Mouse (Mus musculus) ES-Bruce4 (cell line): ENCODE measurements around the gene Clca4b. TPM values are rescaled to one million over a fixed set of nuclear protein-coding genes. Genes with fewer than 3 reads are reported as not detected.
"Not testable (repeated sequence)": the region's sequence is repeated elsewhere in the genome, so short reads cannot be mapped to it uniquely, and the experiment has no call there.

Experiments
- H3K27ac ChIP-seq: 2 replicates; pipeline ENCODE4 v1.5.1; 2012; ENCODE audit warnings: low read length, inconsistent platforms; ENCODE audit not compliant: insufficient read depth
- H3K27me3 ChIP-seq: 2 replicates; pipeline ENCODE4 v1.6.1; 2012; ENCODE audit warnings: mild to moderate bottlenecking, low read length, inconsistent platforms; ENCODE audit not compliant: control insufficient read depth, poor library complexity, insufficient read depth, severe bottlenecking
- H3K36me3 ChIP-seq: 2 replicates; pipeline ENCODE4 v1.6.1; 2012; ENCODE audit warnings: inconsistent platforms, mild to moderate bottlenecking, low read length, moderate library complexity; ENCODE audit not compliant: control insufficient read depth, poor library complexity, insufficient read depth, severe bottlenecking
- H3K4me1 ChIP-seq: one replicate; pipeline ENCODE4 v1.8.1; 2011; ENCODE audit warnings: low read length; ENCODE audit not compliant: control insufficient read depth, insufficient read depth
- H3K4me3 ChIP-seq: 2 replicates; pipeline ENCODE4 v1.5.1; 2011; ENCODE audit warnings: low read depth, mild to moderate bottlenecking, low read length
- H3K9ac ChIP-seq: 2 replicates; pipeline ENCODE4 v1.6.1; 2012; ENCODE audit warnings: low read depth, mild to moderate bottlenecking, inconsistent platforms; ENCODE audit not compliant: poor library complexity, severe bottlenecking
- H3K9me3 ChIP-seq: replicated peaks from 2 replicates; pipeline ENCODE4 v1.6.1; 2012; ENCODE audit warnings: mild to moderate bottlenecking, low read length, inconsistent platforms; ENCODE audit not compliant: control insufficient read depth, poor library complexity, insufficient read depth, severe bottlenecking
- CTCF ChIP-seq: IDR thresholded peaks from one replicate; pipeline ENCODE4 v1.8.1; 2011; ENCODE audit warnings: low read depth, low read length
- EP300 ChIP-seq: IDR thresholded peaks from 2 replicates; pipeline ENCODE4 v1.6.1; 2011; ENCODE audit warnings: low read depth, low read length; ENCODE audit not compliant: insufficient read depth
- POLR2A ChIP-seq: IDR thresholded peaks from one replicate; pipeline ENCODE4 v1.8.1; 2011; ENCODE audit warnings: low read length; ENCODE audit not compliant: insufficient read depth
- polyA plus RNA-seq: library from polyadenylated mRNA; stranded (reverse); fragments of >200 nt; gene quantifications from 2 replicates; pipeline ENCODE4 v1.2.4, GENCODE M21; 2011; ENCODE audit warnings: low read depth; ENCODE audit not compliant: missing spikeins, insufficient read depth, insufficient read length

Clca4b gene
- polyA plus RNA-seq, 1 experiment = 0.87 TPM

DNA sequence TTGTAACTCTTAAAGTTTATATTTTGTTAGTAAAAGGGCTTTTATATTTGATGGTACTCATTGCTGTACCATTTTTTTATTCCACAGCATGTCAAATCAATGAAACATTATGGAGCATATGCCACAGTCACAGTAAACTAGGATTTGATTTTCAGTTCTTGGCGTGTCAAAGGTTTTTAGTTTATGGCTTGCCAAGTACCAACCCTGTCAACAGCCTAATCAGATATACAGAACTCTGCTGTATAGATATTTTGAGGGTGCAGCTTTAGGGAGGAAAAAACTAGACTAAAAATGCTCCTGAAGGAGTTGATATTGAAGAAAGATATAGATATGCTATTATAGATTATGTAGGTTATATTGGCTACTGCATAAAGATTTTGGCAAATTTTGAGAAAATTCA, 37.4 kb upstream of the Clca4b start:
- no peaks in the 10 kb centered on the region for H3K27me3 ChIP-seq
- H3K4me3 ChIP-seq = no peak overlapping the region
- no peak for TF ChIP-seq EP300
- H3K36me3 ChIP-seq = no peaks in the 10 kb centered on the region
- H3K27ac ChIP-seq = no peak overlapping the region
- no peaks in the 10 kb centered on the region for H3K9me3 ChIP-seq
- no peak overlapping the region for H3K9ac ChIP-seq
- no peaks in the 10 kb centered on the region for H3K4me1 ChIP-seq

DNA sequence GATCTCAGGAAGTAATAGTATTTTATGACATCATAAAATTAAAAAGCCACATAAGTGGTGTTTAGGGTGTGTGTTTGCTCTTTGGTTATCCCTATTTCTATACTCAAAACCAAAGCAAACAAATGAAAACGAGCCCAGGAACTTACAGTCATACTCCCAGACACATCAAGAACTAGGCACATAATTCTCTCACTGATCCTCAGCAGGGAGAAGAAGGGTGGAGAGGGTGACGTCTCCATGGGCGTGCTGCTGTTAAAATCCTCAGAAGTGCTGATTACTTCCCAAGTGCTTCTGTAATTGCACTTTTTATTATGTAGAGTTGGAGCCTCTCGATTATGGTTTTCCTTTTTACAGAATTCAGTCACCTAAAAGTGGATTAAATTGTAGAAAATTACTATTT, 33.7 kb upstream of the Clca4b start:
- H3K36me3 ChIP-seq = no peaks in the 10 kb centered on the region
- no peak overlapping the region for H3K27ac ChIP-seq
- H3K4me1 ChIP-seq = no peaks in the 10 kb centered on the region
- no peaks in the 10 kb centered on the region for H3K27me3 ChIP-seq
- no peak overlapping the region for H3K4me3 ChIP-seq
- no peak overlapping the region for H3K9ac ChIP-seq
- H3K9me3 ChIP-seq = peaks cover 5% of the 10 kb centered on the region
- TF ChIP-seq EP300 (no peak), CTCF (no peak), POLR2A (no peak)

DNA sequence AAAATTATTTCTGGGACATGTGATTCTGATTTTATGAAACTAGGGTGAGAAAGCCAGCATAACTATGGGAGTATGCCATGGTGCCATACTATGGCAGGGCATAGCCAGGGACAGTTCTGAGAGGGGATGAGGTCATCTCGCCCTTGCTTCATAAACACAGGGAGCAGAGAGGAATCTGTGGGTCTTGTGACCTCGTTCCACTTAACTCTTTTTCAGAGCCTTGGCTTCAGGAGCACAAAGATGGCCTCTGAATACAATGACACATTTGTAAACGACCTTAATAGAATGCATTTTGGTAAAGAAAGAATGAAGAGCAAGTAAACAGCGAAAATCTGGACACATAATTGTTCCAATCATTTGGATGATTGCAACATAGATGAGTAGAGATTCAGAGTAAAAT, 18.5 kb upstream of the Clca4b start:
- TF ChIP-seq CTCF (no peak), EP300 (no peak), POLR2A (no peak)
- no peak overlapping the region for H3K4me3 ChIP-seq

DNA sequence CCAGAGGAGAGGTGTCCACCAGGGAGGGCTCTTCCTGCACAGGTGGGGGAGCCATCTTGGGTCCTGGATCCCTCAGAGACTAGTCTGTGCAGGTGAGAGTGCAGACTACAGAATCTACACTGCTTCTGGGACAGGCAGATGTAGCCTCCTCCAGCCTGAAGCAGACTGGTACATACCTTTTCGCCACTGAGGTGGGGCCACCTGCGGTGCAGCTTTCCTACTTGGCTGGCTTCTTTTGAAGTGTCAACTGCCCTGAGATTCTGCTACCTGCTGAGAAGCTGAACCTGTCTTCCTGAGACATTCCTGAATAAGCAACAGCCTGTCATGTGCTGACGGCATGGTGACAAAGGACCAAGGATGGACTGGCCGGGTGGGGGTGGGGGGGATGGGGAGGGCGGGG, 15.0 kb upstream of the Clca4b start:
- not testable (repeated sequence) for H3K36me3 ChIP-seq, H3K4me1 ChIP-seq, H3K27me3 ChIP-seq, H3K9me3 ChIP-seq
- peak overlapping the region; percentile 66 for H3K27ac ChIP-seq
- TF ChIP-seq EP300 = peak; percentile 73
- H3K4me3 ChIP-seq = peak overlapping the region; percentile 4
- H3K9ac ChIP-seq = peak overlapping the region; percentile 64; the same call in 1 of the 2 replicates

More for the DNA sequence above, 18.5 kb upstream of the Clca4b start:
- Histone ChIP-seq H3K9me3 (no peaks in the 10 kb centered on the region), H3K36me3 (no peaks in the 10 kb centered on the region), H3K9ac (no peak overlapping the region), H3K27ac (no peak overlapping the region), H3K4me1 (no peaks in the 10 kb centered on the region), H3K27me3 (no peaks in the 10 kb centered on the region)

DNA sequence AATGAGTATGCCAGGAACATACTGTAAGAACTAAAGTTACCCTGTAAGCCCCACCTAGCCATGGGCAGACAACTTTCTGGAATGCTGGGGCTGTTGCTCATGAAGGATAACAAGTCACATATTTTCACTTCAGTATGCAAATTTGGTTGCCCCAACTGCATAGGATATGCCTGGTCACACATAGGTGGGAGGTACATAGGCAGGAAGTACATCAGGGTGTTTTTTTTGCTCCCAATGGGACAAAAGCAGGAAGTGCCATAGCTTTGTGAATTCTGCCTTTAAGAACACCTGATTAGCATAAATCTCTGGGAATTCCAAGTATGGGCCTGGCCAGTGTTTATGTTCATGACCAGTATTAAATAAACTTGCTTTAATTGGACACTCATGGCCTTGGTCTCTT, 1.3 kb upstream of the Clca4b start:
- H3K36me3 ChIP-seq, H3K27me3 ChIP-seq, H3K9ac ChIP-seq, H3K4me3 ChIP-seq, H3K4me1 ChIP-seq, H3K27ac ChIP-seq, H3K9me3 ChIP-seq: not testable (repeated sequence)

DNA sequence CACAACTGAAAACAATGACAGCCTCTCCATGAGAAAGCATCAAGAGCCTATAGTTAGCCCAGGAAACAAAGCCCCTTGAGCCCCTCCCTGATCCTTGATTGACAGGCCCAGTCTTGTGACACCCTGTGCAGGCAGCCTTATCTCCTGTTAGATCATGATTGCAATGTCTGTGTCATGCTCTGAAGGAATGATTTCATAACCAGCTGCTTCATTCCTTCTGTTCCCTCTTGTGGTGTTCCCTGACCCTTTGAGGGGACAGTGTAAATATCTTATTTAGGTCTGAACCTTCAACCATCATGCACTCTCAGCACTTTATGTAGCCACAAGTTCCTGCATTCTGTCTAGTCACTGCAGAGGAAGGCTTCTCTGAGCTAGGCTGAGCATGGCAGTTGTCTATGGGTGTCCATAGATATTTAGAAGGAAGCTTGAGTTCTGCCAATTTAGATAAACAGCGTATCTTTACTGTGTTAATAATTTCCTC, 722 bp upstream of the Clca4b start:
- H3K27me3 ChIP-seq = no peaks in the 10 kb centered on the region
- H3K4me1 ChIP-seq = no peaks in the 10 kb centered on the region
- 0 out of 2 replicates have a peak, but pooled peaks cover 3% of the 10 kb centered on the region for H3K9me3 ChIP-seq
- no peak overlapping the region for H3K4me3 ChIP-seq
- no peak overlapping the region for H3K27ac ChIP-seq
- H3K36me3 ChIP-seq = no peaks in the 10 kb centered on the region
- no peak for TF ChIP-seq CTCF
- no peak for TF ChIP-seq EP300
- no peak overlapping the region for H3K9ac ChIP-seq

DNA sequence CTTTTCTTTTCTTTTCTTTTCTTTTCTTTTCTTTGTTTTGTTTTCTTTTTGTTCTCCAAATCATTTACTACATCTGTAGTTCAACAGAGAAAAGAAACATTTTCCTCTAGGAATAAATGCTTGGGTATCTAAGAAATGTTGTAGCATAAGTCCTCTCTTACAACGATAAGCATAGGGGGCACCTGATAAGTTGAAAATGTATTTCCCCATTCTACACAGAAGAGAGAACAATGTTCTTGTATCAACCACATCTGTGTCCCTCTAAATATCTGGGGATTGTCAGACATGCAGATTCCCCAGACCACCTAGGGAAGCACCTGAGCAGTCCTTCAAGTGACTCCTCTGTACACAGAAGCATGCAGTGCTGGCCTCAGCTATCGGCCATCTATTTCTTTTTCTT, 18.3 kb downstream of the Clca4b start:
- no peak for TF ChIP-seq EP300
- no peak for TF ChIP-seq CTCF
- no peak for TF ChIP-seq POLR2A
- Histone ChIP-seq H3K4me1 (no peaks in the 10 kb centered on the region), H3K9me3 (no peaks in the 10 kb centered on the region), H3K9ac (no peak overlapping the region), H3K27ac (no peak overlapping the region), H3K27me3 (no peaks in the 10 kb centered on the region), H3K4me3 (no peak overlapping the region), H3K36me3 (no peaks in the 10 kb centered on the region)
